Mouse (Mus musculus) spleen, adult 2 months (tissue): ENCODE measurements around the gene Ube3b.

ENCODE experiments used
- CTCF ChIP-seq: fragments of 200-500 bp; IDR thresholded peaks from 2 replicates; pipeline ENCODE4 v1.5.1; 2011; ENCODE audit warnings: mild to moderate bottlenecking, inconsistent platforms; ENCODE audit not compliant: insufficient read depth, insufficient read length, insufficient replicate concordance; ENCODE audit errors: extremely low read depth
- POLR2A ChIP-seq: fragments of 200-500 bp; IDR thresholded peaks from 2 replicates; pipeline ENCODE4 v1.6.1; 2011; ENCODE audit warnings: low read depth, low read length, inconsistent platforms

- no peak for TF ChIP-seq CTCF
- no peak for TF ChIP-seq POLR2A
Observed at GRCm38 (mm10) chr5:114467019-114467418, 86.6 kb downstream of the Ube3b start.
